Mouse (Mus musculus) T-helper 17 cell (primary cell): Measurements from ENCODE around the gene S100a10.
"Not testable (repeated sequence)": the region's sequence is repeated elsewhere in the genome, so short reads cannot be mapped to it uniquely, and the experiment has no call there.

Experiments
- in situ Hi-C, 2 experiments: fragments of 300-600 bp; cut with MboI, MseI; formaldehyde crosslinking; loops; 1 replicate in 1 of 2; 2 replicates in 1 of 2; pipeline ENCODE4 v1.15.1; 2025; ENCODE audit warnings: high pct_unique_total_duplicates in 2 of 2

S100a10 gene

DNA sequence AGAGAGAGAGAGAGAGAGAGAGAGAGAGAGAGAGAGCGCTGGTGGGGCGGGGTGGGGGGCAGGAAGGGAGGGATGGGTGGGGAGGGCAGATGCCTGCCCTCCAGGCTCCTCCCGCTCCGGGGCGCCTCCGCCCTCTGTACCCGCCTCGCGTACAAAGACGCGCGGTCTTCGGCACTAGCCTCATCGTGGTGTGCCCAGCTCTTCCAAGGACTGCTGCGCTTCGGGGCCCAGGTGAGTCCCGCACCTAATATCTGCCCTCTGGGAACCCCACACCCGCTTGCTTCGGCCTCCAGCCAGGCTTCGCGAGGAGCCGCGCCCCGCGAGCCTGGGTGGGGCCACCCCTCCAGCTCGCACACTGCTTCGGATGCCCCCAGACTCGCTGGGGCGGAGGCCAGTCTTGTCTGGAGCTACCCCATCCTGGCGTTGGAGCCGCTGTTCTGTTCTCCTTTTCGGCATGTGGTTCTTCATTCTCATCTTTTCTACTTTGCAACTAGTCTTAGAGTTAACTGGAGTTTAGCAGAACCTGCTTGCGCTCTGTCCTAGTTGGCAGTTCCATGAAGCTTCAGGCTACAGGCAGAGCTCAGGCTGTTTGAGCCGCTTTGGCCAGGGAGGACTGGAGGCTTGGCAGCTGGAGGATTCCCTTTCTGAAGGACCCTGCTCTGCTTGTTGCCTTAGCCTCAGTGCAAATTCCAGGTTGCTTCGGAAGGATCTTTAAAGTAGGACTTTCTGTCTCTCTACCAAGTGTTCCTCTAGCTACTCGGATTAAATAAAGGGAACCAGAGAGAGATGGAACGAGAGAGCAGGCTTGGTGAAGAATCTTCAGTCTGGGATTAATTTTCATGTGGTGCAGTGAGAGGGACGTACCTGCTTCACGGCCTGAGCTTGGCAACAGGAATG is at the start of gene S100a10:
TSS of gene S100a10 (plus strand) at position 100 of the 897 bp plus-strand sequence.
- in situ Hi-C loops, result loop anchor here (5.0 to 25.0 kb wide), 4 partner anchors 47 to 1382 kb away; partner anchors contain the start of genes Pogz (in 1 of the 2) and Selenbp1 (in 1 of the 2)

GRCm38 (mm10) chr3:93505960-93506863 is 48.7 kb upstream of the S100a10 start:
- in situ Hi-C loops, result loop anchor here in 1 of 2 experiments (5.0 kb wide), 1 partner anchor 46 kb away; no protein-coding TSS in a partner anchor

- in situ Hi-C loops, result loop anchor here in 1 of 2 experiments (5.0 kb wide), 1 partner anchor 45 kb away; no protein-coding TSS in a partner anchor
Observed at GRCm38 (mm10) chr3:93506881-93507325, 48.0 kb upstream of the S100a10 start.

- in situ Hi-C loops, result loop anchor here in 1 of 2 experiments (5.0 kb wide), 1 partner anchor 43 kb away; no protein-coding TSS in a partner anchor
Observed at GRCm38 (mm10) chr3:93509301-93509700, 45.6 kb upstream of the S100a10 start.

- in situ Hi-C loops, result no loop called here
Observed at GRCm38 (mm10) chr3:93511036-93511435, 43.8 kb upstream of the S100a10 start.

DNA sequence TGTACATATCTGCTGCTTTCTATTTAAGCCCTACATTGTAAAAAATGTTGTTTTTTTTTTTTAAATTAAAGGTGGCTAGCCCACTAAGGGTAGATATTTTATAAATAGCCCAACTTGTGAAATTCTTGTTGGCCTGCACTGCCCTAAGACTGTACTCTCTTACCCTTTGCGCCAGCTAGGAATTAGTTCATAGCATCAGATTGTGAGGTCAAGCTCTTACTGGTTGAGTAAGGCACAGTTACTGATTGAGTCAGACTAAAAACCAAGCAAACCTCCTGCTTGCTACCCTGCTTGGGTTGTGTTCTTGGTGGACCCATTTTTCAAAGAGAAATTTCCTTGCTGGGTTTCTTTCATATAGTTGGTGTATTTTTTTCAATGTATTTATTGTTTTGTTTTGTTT is 43.1 kb upstream of the S100a10 start:
- in situ Hi-C loops, result no loop called here

- in situ Hi-C loops, result no loop called here
Observed at GRCm38 (mm10) chr3:93512386-93513101, 42.3 kb upstream of the S100a10 start.

DNA sequence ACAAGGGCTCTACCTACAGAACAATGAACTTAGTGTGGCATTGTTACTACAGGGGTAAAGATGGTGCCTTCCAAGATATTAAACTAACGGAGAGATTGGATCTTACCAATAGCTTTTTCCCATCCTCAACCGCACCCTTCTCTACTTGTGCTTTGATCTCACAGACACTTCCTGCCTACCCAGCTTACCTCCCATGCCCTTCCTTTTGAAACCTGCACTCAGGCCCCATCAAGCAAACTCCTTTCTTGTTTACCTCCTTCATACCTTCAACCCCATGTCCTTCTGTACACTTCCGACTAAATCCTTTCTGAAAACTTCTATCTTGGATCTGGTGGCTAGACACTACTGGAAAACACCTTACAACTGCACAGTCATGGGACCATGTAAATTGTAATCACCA is 40.3 kb upstream of the S100a10 start:
- in situ Hi-C loops, result no loop called here

- in situ Hi-C loops, result no loop called here
Observed at GRCm38 (mm10) chr3:93517343-93517742, 37.5 kb upstream of the S100a10 start.

DNA sequence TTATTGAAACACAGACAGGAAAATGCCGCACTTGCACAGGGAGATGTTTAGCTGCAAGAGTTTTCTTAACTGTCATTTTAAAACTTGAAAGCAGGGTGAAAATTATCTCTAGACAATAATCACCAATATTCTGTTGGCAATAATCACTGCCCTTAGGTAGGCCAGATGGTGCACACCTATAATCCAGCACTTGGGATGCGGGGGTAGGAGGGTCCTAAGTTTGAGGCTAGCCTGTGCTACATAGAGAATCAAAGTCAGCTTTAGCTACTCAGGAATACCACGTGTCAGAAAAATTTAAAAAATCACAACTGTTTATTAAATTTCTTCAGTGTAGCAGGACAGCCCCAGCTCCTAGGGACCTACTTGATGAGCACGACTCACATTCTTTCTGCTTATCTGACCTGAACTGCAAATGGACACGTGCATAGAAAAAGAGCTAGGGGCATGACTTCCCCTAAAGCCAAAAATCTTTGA is 35.0 kb upstream of the S100a10 start:
- in situ Hi-C loops, result no loop called here

DNA sequence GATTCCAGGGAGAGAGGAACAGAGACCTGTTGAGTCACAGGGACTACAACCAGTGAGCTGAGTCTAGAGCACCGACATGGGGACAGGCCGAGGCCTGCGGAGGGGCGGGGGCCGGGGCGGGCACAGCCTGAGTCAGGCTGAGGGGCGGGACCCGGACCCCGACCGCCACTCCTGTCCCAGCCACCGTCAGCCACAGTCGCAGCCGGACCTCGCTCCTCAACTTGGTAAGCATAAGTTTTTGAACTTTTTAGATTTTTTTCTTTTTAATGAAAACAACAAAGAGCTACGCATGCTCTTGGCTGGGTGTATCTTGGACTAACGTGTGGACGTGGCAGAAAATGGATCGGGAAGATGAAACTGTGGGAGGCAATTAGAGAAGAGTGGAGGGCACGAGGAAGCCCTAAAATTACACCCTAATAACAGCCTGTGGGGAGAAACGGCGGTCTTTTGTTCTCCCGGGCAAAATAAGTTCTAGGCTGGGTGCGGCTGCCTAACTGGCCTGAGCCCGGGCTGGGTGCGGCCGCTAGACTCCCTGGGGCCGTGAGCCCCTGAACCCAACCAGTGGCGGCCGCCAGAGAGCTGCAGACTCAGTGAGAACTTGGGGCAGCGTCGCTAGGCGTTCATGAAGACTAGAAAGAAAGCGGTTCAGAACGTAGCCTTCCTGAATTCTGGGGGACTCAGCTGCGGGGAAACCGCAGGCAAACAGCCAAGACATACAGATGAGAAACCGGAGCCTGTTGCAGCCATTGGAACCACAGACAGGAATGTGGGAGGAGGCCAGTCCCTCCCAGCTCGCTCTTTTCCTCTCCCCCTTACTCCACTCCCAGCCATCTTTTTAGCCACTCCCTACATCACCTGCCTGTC is 34.3 kb upstream of the S100a10 start, which contains the start of gene S100a11:
TSS of gene S100a11 (plus strand) at position 159 of the 864 bp plus-strand sequence.
- in situ Hi-C loops, result no loop called here

DNA sequence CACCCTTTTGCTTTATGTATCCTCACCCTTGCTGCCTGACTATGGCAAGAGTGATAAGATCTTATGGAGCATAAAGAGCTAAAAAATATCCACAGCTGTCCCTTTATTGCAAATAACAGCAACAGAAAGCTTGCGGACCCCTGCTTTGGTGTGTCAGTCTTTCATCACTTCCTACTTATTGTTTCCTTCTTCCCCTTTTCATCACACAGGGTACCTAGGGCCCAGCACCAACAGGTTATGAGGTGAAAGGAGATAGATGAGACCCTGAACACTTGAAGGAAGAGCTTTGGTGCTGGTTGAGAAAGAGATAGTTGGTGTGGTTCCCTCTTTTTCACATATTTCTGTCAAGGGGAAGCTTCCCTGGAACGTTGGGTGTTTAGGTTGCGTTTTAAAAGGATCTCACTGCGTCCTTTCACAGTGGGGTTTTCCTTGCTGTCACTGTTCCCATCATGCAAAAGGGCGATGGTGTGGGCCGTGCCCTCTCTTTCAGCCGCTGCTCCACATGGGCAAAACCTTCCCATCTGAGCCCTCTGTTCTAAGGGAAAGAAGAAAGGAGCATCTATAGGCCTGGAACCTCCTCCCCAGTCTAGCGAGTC is 33.3 kb upstream of the S100a10 start:
- in situ Hi-C loops, result no loop called here

DNA sequence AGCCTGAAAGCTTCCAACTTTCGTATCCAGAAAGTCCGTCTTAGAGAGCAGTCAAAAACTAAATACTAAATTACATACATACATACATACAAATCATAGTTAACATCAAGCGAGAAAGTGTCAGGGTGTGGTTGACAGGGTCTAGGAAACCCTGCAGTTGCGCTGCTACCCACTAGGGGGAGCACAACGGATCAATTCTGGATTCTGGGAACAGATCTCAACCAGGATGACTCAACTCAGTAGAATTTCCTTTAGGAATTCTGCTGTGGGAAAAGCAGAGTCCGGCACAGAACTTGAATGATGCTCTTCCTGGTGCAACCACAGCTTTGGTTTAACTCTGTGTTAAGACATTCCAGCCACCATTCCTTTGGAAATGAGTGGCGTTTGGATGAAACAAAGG is 32.3 kb upstream of the S100a10 start:
- in situ Hi-C loops, result no loop called here

DNA sequence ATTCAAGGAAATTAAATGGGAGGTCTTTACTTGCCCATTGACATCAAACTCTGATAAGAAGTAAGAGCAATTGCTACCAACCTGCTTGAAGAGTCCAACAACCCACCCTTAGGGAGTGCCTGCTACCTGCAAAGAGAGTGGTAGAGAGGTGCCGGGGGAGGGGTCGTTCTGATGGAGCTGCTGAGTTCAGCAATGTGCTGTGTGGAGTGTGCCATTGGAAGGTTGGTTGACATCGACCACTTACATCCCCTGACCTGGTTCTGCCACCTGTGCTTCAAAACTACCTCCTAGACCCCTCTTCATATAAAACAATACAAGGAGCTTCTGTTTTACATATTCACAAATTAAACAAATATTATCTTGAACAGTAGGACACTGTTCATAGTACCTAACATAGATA is 27.6 kb upstream of the S100a10 start:
- in situ Hi-C loops, result no loop called here

- in situ Hi-C loops, result no loop called here
Observed at GRCm38 (mm10) chr3:93528807-93529206, 26.1 kb upstream of the S100a10 start.

GRCm38 (mm10) chr3:93537068-93537576 is 17.8 kb upstream of the S100a10 start:
- in situ Hi-C loops, result no loop called here

DNA sequence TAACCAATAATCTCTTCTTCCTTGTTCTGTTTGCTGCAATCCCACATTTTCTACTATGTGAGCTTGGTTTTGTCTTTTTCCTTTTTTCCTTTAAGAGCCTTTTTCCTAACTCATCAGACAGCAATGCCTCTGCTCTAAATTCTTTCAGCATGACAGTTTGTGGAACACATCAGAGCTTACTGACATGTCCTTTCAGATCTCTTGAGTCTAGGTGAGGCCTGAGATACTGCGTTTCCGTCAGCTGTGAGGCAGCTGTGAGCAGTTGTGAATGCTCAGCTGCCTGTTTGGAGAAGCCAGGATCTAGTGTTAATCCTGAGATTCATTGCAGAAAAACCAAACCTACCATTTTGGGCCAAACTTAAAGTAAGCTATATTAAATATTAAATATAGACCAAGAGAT is 16.4 kb upstream of the S100a10 start:
- in situ Hi-C loops, result no loop called here

GRCm38 (mm10) chr3:93541501-93541900 is 13.4 kb upstream of the S100a10 start:
- in situ Hi-C loops, result no loop called here

GRCm38 (mm10) chr3:93544170-93544569 is 10.7 kb upstream of the S100a10 start:
- in situ Hi-C loops, result not testable (repeated sequence)
